Mouse (Mus musculus): ENCODE measurements around the gene D630045J12Rik. TPM values are rescaled to one million over a fixed set of nuclear protein-coding genes. Genes with fewer than 3 reads are reported as not detected.

D630045J12Rik gene
- polyA plus RNA-seq, 1 experiment from 2014 or later = 9.7 TPM

DNA sequence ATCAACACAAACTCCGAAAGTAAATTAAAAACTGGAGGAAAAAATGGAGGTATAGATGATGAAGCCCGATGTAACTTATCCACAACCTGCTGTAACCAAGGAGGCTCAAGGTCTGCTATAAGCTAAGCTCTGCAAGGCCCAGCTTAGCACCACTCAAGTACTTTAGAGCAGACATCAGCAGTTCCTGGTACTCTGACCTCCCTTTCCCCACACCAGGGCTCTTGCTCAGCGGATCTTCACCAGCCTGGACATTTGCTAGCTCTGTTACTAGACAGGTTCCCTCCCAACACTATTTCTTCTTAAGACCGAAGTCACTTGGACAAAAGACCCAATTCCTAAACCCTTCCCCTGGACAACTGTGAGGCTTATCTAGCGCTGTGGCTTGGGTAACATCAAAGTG is 128.9 kb downstream of the D630045J12Rik start:
- Histone ChIP-seq H3K4me2 (replicated peaks) (no peak overlapping the region), H3K36me3 (peaks cover 24% of the 10 kb centered on the region), H3K9me3 (no peaks in the 10 kb centered on the region), H3K4me1 (peaks cover 7% of the 10 kb centered on the region; the same call in 1 of the 2 replicates), H3K27me3 (no peaks in the 10 kb centered on the region), H3K4me3 (no peak overlapping the region), H3K9ac (no peak overlapping the region), H3K27ac (no peak overlapping the region)
- ATAC-seq (ENCODE audit: insufficient number of reproducible peaks, insufficient read depth, low FRiP score, low TSS enrichment) = no peak
- 93% methylated on average over 5 of the region's 5 CpGs for WGBS

DNA sequence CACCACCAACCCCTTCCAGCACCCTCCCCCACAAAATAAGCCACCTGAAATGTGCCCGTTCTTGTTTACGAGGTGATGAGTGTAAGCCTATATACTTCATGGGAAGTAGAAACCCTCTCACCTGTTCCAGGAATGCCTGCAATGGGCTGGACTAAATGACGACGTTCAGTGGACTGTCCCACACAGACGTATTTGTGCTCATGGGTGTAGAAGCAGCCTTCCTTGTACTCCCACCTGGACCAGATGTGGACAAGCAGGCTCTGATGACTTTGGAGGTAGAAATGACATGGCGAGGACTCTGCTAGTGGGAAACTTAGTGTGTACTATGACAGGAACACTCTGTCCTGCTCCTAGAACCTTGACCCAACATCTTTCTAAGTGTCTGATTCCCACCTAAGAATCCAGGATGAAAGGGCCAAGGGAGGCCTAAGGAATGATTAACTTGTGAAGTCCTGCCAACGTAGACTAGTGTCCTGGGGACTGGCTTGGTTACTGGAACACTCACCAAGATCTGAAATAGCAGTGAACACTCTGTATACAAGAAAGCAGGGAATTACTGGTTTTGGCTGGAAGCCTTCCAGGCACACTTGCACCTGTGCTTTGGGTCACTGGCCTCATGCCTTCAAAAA is 129.5 kb downstream of the D630045J12Rik start, which contains the start of gene Atp6v0a4:
Gene Atp6v0a4 (minus strand): TSS at position 380 of the 629 bp plus-strand sequence.
- no peak within 1 kb of the TSS for H3K27ac ChIP-seq
- peaks cover 7% of the 10 kb centered on the region; the same call in 1 of the 2 replicates for H3K4me1 ChIP-seq

DNA sequence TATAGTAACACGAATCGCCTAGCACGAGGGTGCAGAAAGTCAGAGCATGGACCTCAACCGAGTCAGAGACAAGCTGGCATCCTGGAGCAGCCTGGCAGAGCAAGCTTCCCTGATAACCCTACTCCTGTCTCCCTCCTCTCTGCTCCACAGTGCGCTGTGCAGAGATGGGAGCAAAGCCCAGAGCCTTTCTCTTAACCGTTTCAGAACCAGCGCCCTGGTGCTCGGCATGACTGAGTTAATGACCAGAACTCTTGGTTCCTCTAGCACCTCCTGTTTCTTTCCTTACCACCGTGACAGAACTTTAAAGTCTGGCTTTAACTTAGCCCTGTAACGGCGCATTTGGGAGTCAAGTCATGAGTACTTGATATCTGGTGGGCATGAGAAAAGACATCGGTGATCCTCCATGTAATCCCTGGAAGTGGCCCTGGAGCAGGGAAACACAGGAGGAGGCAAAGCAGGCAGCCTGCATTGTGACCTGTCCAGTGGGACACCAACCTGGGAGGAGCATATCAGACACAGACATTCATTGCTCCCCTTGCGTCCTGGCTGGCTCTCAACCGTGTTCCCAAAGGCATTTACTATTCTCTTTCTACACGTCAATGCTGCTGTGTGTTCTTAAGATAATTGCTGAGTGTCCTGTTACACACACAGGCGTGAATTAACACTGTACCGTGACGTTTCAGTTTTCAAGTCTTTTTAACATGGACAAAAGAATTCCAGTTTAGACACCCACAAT is 130.2 kb downstream of the D630045J12Rik start:
- H3K9me3 ChIP-seq = no peaks in the 10 kb centered on the region
- H3K9ac ChIP-seq = no peak overlapping the region
- no peak overlapping the region for H3K4me2 ChIP-seq (replicated peaks)
- peaks cover 7% of the 10 kb centered on the region; the same call in 1 of the 2 replicates for H3K4me1 ChIP-seq
- no peak overlapping the region for H3K4me3 ChIP-seq
- no peaks in the 10 kb centered on the region for H3K27me3 ChIP-seq
- peaks cover 20% of the 10 kb centered on the region for H3K36me3 ChIP-seq
- WGBS = 67% methylated on average over 18 of the region's 18 CpGs
- no peak overlapping the region for H3K27ac ChIP-seq
- no peak for ATAC-seq (ENCODE audit: insufficient number of reproducible peaks, insufficient read depth, low FRiP score, low TSS enrichment)

More for the DNA sequence above, 129.5 kb downstream of the D630045J12Rik start, which contains the start of gene Atp6v0a4:
- Histone ChIP-seq H3K36me3 (peaks cover 23% of the 10 kb centered on the region), H3K27me3 (no peaks in the 10 kb centered on the region), H3K4me3 (no peak within 1 kb of the TSS), H3K9me3 (no peaks in the 10 kb centered on the region), H3K9ac (no peak within 1 kb of the TSS), H3K4me2 (replicated peaks) (no peak within 1 kb of the TSS)
- 82% methylated on average over 7 of the region's 7 CpGs for WGBS
- ATAC-seq (ENCODE audit: insufficient number of reproducible peaks, insufficient read depth, low FRiP score, low TSS enrichment) = no peak

DNA sequence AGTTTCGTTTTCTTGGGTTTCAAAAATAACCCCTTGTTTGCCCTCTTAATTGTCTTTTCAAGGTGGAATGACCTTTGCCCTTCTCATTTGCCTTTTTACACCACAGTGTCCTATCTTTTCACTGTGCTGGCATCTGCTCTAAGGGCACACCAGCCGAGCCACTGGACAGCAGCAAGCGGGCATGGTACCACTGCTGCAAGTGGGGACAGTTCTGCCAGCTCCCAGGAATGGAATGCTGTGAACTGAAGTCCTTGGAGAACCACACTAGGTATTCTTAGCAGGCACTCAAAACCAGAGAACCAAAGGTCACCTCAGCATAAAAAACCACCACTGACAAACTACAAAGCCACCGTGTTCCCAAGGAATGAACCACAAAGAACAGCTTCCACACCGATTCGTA is 131.0 kb downstream of the D630045J12Rik start:
- Histone ChIP-seq H3K27me3 (no peaks in the 10 kb centered on the region), H3K4me3 (no peak overlapping the region), H3K4me1 (peaks cover 7% of the 10 kb centered on the region; the same call in 1 of the 2 replicates), H3K36me3 (peaks cover 12% of the 10 kb centered on the region), H3K9me3 (no peaks in the 10 kb centered on the region), H3K4me2 (replicated peaks) (no peak overlapping the region), H3K9ac (no peak overlapping the region), H3K27ac (no peak overlapping the region)
- WGBS = 67% methylated on average over 6 of the region's 6 CpGs
- ATAC-seq (ENCODE audit: insufficient number of reproducible peaks, insufficient read depth, low FRiP score, low TSS enrichment) = no peak

DNA sequence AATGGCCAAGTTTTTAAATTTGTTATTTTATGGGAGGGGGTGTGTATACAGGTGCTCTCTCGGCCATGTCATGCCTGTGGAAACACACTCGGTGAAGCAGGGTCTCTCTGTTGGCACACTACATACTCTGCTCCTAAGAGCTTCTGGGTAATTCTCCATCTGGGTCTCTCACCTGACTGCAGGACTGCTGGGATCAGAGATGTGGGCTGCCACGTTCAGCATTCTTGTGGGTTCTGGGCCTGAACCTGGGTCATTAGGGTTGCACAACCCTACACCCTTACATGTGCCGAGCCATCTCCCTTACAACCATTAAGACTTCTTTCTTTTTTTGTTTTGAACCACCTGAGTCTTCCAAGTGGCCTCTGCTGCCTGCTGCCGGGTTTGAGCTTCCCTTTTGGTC is 132.0 kb downstream of the D630045J12Rik start:
- no peak for ATAC-seq (ENCODE audit: insufficient number of reproducible peaks, insufficient read depth, low FRiP score, low TSS enrichment)
- no peak overlapping the region for H3K4me2 ChIP-seq (replicated peaks)
- no peak overlapping the region for H3K4me3 ChIP-seq
- peaks cover 7% of the 10 kb centered on the region; the same call in 1 of the 2 replicates for H3K4me1 ChIP-seq
- H3K36me3 ChIP-seq = peaks cover 2% of the 10 kb centered on the region; the same call in 1 of the 2 replicates
- no peak overlapping the region for H3K9ac ChIP-seq
- 80% methylated on average over 5 of the region's 5 CpGs for WGBS
- H3K27me3 ChIP-seq = no peaks in the 10 kb centered on the region
- H3K9me3 ChIP-seq = no peaks in the 10 kb centered on the region
- H3K27ac ChIP-seq = no peak overlapping the region

DNA sequence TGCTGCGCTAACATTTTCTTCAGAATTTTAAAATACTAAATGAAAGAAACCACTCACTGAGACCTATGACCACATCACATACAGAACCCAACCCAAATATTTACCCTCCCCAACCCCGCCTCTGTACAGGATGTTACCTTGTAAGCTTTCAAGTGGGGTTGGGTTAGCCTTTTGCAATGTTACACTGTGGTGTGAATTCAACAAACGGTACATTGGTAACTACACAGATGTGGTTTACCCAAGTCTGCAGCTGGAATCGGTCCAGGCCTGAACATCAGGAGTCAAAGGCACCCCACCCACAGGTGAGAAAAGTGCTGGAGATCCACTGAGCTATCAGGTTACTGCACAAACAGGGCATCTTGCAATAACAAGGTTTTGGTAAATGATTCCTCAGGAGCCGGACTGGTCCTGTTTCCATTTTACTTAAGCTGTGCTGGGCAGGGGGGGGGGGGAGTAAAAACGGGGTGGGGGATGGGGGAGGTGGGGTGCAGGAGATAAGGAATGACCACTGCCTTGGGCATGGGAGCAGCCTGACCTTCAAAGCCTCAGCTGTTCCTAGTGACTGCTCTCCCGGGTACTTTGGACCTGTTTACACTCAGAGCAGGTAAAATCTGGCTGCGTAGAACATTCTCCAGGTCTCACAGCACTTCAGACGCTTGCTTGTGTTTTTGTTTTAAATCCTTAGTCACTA is 133.0 kb downstream of the D630045J12Rik start:
- Histone ChIP-seq H3K27me3 (no peaks in the 10 kb centered on the region), H3K4me3 (no peak overlapping the region), H3K27ac (0 out of 2 replicates have a peak overlapping the region, but pooled peaks have one; percentile 1), H3K9ac (no peak overlapping the region), H3K4me2 (replicated peaks) (no peak overlapping the region), H3K36me3 (0 out of 2 replicates have a peak, but pooled peaks cover 2% of the 10 kb centered on the region), H3K9me3 (no peaks in the 10 kb centered on the region), H3K4me1 (peaks cover 7% of the 10 kb centered on the region; the same call in 1 of the 2 replicates)
- 50% methylated on average over 9 of the region's 9 CpGs for WGBS
- ATAC-seq (ENCODE audit: insufficient number of reproducible peaks, insufficient read depth, low FRiP score, low TSS enrichment) = no peak

DNA sequence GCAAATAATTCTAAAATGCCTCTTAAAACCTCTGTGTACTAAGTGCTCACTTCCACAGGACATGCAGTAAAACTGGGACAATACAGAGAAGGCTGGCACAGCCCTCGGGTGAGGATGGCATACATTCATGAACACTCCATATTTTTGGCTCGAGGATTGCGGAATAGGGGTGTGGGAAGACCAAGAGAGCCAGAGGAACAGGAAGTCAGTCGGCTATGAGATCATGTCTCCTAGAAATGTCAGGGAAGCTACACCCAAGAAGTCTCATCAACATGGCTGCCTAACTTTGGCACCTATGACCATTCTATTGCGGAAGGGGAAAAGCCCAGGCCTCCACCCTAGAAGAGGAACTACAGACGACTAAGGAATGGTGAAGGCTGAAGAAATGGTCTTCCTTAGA is 135.5 kb downstream of the D630045J12Rik start:
- Histone ChIP-seq H3K9ac (no peak overlapping the region), H3K27me3 (no peaks in the 10 kb centered on the region), H3K36me3 (no peaks in the 10 kb centered on the region), H3K9me3 (no peaks in the 10 kb centered on the region), H3K4me2 (replicated peaks) (no peak overlapping the region), H3K27ac (no peak overlapping the region), H3K4me1 (peaks cover 7% of the 10 kb centered on the region; the same call in 1 of the 2 replicates), H3K4me3 (no peak overlapping the region)
- 91% methylated on average over 6 of the region's 6 CpGs for WGBS
- no peak for ATAC-seq (ENCODE audit: insufficient number of reproducible peaks, insufficient read depth, low FRiP score, low TSS enrichment)

DNA sequence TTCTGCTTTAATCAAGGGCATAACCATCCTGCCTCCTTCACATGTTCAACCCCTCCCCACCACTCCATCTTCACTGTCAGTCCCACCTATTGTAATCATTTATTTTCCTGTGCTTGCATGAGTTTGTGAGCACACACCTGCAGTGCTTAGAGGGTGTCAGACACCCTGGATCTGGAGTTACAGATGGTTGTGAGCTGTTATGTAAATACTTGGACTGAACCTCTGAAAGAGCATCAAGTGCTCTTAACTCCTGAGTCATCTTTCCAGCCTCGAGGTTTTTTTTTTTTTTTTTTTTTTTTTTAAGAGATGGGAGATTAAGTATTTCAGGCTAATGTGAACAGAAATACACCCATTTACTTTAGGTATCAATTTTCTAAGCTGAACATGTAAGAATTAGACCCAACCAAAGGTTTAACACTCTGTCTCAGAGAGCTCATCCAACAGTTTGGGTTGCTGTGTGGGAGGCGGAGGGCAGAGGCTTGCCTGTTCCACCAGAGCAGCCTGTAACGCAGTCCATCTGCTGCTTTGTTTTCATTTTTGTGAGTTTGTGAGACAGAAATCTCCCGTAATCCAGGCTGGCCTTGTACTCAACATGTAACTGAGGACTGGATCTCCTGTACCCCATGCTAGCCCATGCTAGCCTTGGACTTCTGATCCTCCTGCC is 137.6 kb downstream of the D630045J12Rik start:
- Histone ChIP-seq H3K27me3 (no peaks in the 10 kb centered on the region), H3K4me3 (no peak overlapping the region), H3K4me2 (replicated peaks) (no peak overlapping the region), H3K9me3 (no peaks in the 10 kb centered on the region), H3K4me1 (peaks cover 7% of the 10 kb centered on the region; the same call in 1 of the 2 replicates), H3K36me3 (no peaks in the 10 kb centered on the region), H3K9ac (no peak overlapping the region), H3K27ac (no peak overlapping the region)
- WGBS = 46% methylated on average over 4 of the region's 4 CpGs
- ATAC-seq (ENCODE audit: insufficient number of reproducible peaks, insufficient read depth, low FRiP score, low TSS enrichment) = no peak

DNA sequence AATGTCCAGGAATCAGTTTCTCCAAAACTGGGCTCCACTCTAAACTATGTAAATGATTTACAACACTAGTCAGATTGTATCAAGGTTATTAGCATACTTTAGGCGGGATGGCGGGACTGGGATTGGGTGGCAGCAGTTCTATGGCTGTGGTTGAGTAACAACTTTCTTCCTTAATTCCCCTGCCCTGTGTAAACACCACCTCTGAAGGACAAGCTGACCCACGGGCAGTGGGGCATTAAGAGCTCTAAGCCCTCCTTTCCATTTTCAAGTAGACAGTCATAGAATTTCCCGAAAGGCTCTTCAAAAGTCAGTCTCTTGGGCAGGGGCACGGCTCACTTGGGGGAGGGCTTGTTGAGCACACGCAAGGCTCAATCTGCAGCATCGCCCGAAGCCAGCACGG is 142.9 kb downstream of the D630045J12Rik start:
- WGBS = 82% methylated on average over 9 of the region's 9 CpGs
- Histone ChIP-seq H3K9me3 (no peaks in the 10 kb centered on the region), H3K36me3 (no peaks in the 10 kb centered on the region), H3K4me2 (replicated peaks) (no peak overlapping the region), H3K4me3 (no peak overlapping the region), H3K27ac (no peak overlapping the region), H3K9ac (no peak overlapping the region), H3K27me3 (no peaks in the 10 kb centered on the region), H3K4me1 (peaks cover 10% of the 10 kb centered on the region; the same call in 1 of the 2 replicates)
- ATAC-seq (ENCODE audit: insufficient number of reproducible peaks, insufficient read depth, low FRiP score, low TSS enrichment) = no peak

DNA sequence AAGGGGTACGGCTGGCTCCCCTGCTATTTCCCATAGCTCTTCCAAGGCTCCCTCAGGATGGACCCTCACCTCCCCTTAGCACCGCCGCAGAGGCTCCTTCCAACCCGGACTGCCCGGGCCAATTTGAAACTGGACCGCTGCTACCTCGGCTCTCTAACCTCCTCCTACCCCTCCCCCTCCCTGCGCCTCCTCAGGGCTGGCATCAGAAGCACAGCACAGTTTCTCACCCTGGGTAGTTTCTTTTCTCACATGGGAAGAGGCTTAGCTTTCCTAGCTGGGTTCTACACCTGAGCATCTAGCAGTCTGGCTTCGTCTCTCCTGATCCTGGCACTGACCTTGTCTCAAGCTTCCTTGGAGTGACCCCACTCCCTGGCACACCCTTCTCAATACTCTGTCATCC is 143.9 kb downstream of the D630045J12Rik start:
- 0 out of 2 replicates have a peak overlapping the region, but pooled peaks have one; percentile 0 for H3K4me2 ChIP-seq (replicated peaks)
- H3K36me3 ChIP-seq = no peaks in the 10 kb centered on the region
- no peak overlapping the region for H3K4me3 ChIP-seq
- 11% methylated on average over 9 of the region's 9 CpGs for WGBS
- no peak for ATAC-seq (ENCODE audit: insufficient number of reproducible peaks, insufficient read depth, low FRiP score, low TSS enrichment)
- H3K27ac ChIP-seq = no peak overlapping the region
- H3K4me1 ChIP-seq = peaks cover 10% of the 10 kb centered on the region; the same call in 1 of the 2 replicates
- H3K27me3 ChIP-seq = no peaks in the 10 kb centered on the region
- no peaks in the 10 kb centered on the region for H3K9me3 ChIP-seq
- no peak overlapping the region for H3K9ac ChIP-seq

DNA sequence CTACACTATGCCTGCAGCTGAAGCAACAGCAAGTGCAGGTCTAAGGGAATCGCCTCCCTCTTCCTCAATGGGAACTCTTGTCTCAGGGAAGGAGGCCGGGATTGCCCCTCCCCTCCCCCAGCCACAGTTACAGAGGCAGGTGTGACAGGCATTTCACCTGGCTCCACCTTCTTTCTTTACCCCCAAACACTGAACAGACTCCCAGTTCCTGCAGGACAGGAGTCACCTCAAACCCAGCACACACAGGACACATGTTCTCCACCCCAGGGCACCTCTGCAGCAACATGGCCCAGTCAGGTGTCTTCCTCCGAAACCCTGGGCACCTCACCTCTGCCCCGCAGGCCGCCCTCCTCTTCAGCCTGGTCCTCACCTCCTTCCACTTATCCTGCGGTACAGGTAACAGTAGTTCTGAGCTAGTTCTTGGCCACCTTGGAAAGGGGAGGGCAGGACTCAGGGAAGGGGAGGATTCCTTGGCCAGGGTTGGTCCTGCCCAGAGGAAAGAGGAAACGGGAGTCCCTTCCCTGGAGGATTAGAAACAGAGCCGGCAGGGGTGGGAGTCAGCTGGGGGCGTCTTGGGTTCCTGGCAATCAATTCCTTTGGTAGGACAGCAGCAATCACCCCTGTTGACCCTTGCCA is 144.5 kb downstream of the D630045J12Rik start, which contains the start of gene Tmem213:
Gene Tmem213 (plus strand): TSS at position 96 of the 636 bp plus-strand sequence.
- ATAC-seq (ENCODE audit: insufficient number of reproducible peaks, insufficient read depth, low FRiP score, low TSS enrichment) = no peak
- no peak within 1 kb of the TSS for H3K27ac ChIP-seq
- H3K9me3 ChIP-seq = no peaks in the 10 kb centered on the region
- 0 out of 2 replicates have a peak within 1 kb of the TSS, but pooled peaks have one; percentile 0 for H3K4me2 ChIP-seq (replicated peaks)
- H3K9ac ChIP-seq = no peak within 1 kb of the TSS
- no peaks in the 10 kb centered on the region for H3K27me3 ChIP-seq
- H3K4me3 ChIP-seq = no peak within 1 kb of the TSS
- 19% methylated on average over 9 of the region's 9 CpGs for WGBS
- H3K4me1 ChIP-seq = peaks cover 10% of the 10 kb centered on the region; the same call in 1 of the 2 replicates
- H3K36me3 ChIP-seq = no peaks in the 10 kb centered on the region

Data from embryonic facial prominence, embryonic 12.5 days (tissue).